Mouse (Mus musculus) liver, postnatal 0 days (tissue): Measurements from ENCODE around the gene Rraga.

Source experiments
- CTCF ChIP-seq: sonication (generic); IDR thresholded peaks from 2 replicates; pipeline ENCODE4 v1.5.1; 2016; ENCODE audit warnings: antibody characterized with exemption, low read depth
- EP300 ChIP-seq: IDR thresholded peaks from 2 replicates; pipeline ENCODE4 v1.6.1; 2016; ENCODE audit warnings: antibody characterized with exemption, low read depth, mild to moderate bottlenecking

DNA sequence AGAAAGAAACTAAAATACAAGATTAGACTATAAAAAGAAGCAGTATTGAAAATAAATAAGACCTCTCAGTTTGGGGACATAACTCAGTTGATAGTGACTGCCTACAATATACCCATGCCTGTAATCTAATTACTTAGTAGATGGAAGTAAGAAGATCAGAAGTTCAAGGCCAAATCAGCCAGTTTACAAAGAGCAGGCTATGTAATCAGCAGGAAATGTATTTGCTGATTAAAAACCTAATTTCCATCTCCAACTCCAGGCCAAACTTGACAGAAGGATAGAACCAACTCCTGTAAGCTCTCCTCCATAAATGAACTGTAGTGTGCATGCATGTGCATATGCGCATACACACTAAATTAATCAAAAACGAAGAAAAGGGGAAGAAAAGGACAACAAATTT is 15.8 kb downstream of the Rraga start:
- no peak for TF ChIP-seq CTCF
- no peak for TF ChIP-seq EP300
